Mouse (Mus musculus) bone marrow, adult 2 months (tissue): Measurements from ENCODE around the gene Coa3.

Experiments
- CTCF ChIP-seq: fragments of 200-500 bp; IDR thresholded peaks from 2 replicates; pipeline ENCODE4 v1.5.1; 2011; ENCODE audit warnings: low read length, control low read depth; ENCODE audit not compliant: control insufficient read depth, insufficient read depth
- POLR2A ChIP-seq: fragments of 200-500 bp; IDR thresholded peaks from 2 replicates; pipeline ENCODE4 v1.6.1; 2011; ENCODE audit warnings: low read depth, mild to moderate bottlenecking, control low read depth, low read length, borderline replicate concordance; ENCODE audit not compliant: control insufficient read depth

DNA sequence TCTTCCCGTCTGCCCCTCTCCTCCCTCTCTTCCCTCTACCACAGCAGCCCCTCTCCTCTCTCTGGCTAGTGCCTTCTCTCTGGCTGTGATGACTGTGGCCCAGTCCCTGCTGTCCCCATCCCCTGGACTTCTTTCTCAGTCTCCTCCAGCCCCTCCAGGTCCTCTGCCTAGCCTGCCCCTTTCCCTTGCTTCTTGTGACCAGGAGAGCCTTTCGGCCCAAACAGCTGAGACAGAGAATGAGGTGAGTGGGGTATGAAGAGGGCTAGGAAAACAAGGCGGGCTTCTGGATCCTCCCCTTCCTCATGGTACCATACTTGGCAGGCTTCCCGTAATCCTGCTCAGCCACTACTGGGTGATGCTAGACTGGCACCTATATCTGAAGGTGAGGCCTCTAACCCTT lies 3.6 kb downstream of the Coa3 start:
- TF ChIP-seq CTCF (no peak), POLR2A (no peak)
